Mouse (Mus musculus): Measurements from ENCODE around the gene Zfp827.

- TF ChIP-seq CTCF (IDR thresholded peaks at IDR 0.05; ENCODE audit: borderline replicate concordance, insufficient read depth, low read length) (no peak), POLR2A (IDR thresholded peaks at IDR 0.05; ENCODE audit: low read depth, low read length) (no peak)
These were observed 145.4 kb downstream of the Zfp827 start for GRCm38 (mm10) chr8:79173606-79174005.

Measured in embryonic fibroblast, embryonic 13.5 days (primary cell).